Mouse (Mus musculus): Measurements from ENCODE around the gene Ftl1. TPM values are rescaled to one million over a fixed set of nuclear protein-coding genes. Genes with fewer than 3 reads are reported as not detected.

The Ftl1 gene
- polyA plus RNA-seq, 1 experiment from 2014 or later = 5,581 TPM

DNA sequence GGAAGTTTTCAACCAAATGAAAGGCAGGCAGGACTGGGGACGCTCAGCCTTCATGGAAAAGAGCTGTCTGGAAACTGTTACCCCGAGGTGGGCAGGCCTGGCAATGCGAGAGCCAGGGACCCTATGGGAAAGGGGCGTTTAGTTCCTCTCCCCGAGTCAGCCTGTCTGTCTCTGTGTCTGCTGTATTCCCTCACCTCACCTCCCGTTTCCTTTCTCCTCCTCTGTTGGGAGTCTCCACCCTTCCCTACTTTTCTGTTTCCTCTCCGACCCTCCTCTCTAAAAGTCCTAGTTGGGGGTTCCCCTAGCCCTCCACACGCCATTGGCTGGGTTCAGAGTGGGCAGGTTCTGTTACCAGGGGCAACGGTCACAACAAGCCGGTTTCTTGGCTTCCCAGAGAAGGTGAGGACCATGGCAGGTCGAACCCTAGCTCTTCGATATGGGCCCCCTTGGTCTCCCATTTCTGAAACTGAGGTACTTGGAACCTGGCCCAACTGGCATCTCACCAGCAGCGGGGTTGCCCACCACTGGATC is 41.7 kb downstream of the Ftl1 start:
- Histone ChIP-seq H3K36me3 (peaks cover 15% of the 10 kb centered on the region), H3K9me3 (no peaks in the 10 kb centered on the region), H3K4me1 (replicated peaks) (peaks cover 35% of the 10 kb centered on the region), H3K27ac (no peak overlapping the region), H3K27me3 (replicated peaks) (peaks cover 38% of the 10 kb centered on the region), H3K9ac (no peak overlapping the region), H3K4me2 (replicated peaks) (0 out of 2 replicates have a peak overlapping the region, but pooled peaks have one; percentile 24), H3K4me3 (replicated peaks) (no peak overlapping the region)
- 8% methylated on average over 13 of the region's 13 CpGs for WGBS
- no peak for ATAC-seq

GRCm38 (mm10) chr7:45415636-45416035 is 44.0 kb downstream of the Ftl1 start:
- Histone ChIP-seq H3K9me3 (no peaks in the 10 kb centered on the region), H3K4me1 (replicated peaks) (peaks cover 35% of the 10 kb centered on the region), H3K36me3 (no peaks in the 10 kb centered on the region), H3K9ac (no peak overlapping the region), H3K4me2 (replicated peaks) (peak overlapping the region; percentile 49), H3K27me3 (replicated peaks) (peaks cover 54% of the 10 kb centered on the region), H3K27ac (no peak overlapping the region), H3K4me3 (replicated peaks) (peak overlapping the region; percentile 22)
- WGBS = 23% methylated on average over 37 of the region's 37 CpGs
- ATAC-seq = no peak

DNA sequence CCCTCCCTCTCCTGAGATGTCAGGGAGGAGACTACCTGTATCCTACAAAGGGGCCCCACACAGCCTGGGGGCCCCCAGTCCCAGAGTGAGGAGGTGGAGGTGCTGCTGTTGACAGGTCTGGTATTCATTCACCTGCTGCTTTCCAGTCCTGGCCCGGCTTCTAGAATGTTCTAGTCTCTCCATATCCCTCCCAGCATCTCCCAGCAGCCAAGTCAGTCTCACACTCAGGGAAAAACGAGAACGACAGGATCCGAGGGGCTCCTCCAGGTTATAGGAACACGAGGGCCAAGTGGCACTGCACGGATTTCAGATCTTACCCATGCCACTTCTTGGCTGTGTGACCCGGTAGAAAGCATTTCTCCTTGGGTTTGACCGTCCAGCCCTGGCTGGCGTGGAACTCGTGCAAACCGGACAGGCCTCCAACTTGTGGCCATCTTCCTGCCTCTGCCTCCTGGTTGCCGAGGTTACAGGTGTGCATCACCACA is 44.9 kb downstream of the Ftl1 start:
- Histone ChIP-seq H3K27me3 (replicated peaks) (peaks cover 62% of the 10 kb centered on the region), H3K9ac (no peak overlapping the region), H3K4me3 (replicated peaks) (no peak overlapping the region), H3K36me3 (no peaks in the 10 kb centered on the region), H3K9me3 (no peaks in the 10 kb centered on the region), H3K4me2 (replicated peaks) (peak overlapping the region; percentile 97; the same call in 1 of the 2 replicates), H3K4me1 (replicated peaks) (peaks cover 30% of the 10 kb centered on the region), H3K27ac (no peak overlapping the region)
- ATAC-seq = no peak; the same call in 1 of the 2 replicates
- WGBS = 46% methylated on average over 12 of the region's 12 CpGs

- ATAC-seq = peak; percentile 40
- H3K4me3 ChIP-seq (replicated peaks) = peak overlapping the region; percentile 56
- H3K9ac ChIP-seq = peak overlapping the region; percentile 60
- H3K4me2 ChIP-seq (replicated peaks) = peak overlapping the region; percentile 97
- peaks cover 68% of the 10 kb centered on the region for H3K27me3 ChIP-seq (replicated peaks)
- H3K4me1 ChIP-seq (replicated peaks) = peaks cover 27% of the 10 kb centered on the region
- no peak overlapping the region for H3K27ac ChIP-seq
- H3K9me3 ChIP-seq = no peaks in the 10 kb centered on the region
- H3K36me3 ChIP-seq = no peaks in the 10 kb centered on the region
- WGBS = 2% methylated on average over 26 of the region's 27 CpGs
Measured at GRCm38 (mm10) chr7:45413864-45414739, 45.6 kb downstream of the Ftl1 start.

- Histone ChIP-seq H3K27me3 (replicated peaks) (peaks cover 73% of the 10 kb centered on the region), H3K4me2 (replicated peaks) (peak within 1 kb of the TSS; percentile 97), H3K27ac (0 out of 2 replicates have a peak within 1 kb of the TSS, but pooled peaks have one; percentile 19), H3K4me3 (replicated peaks) (peak within 1 kb of the TSS; percentile 56), H3K9ac (peak within 1 kb of the TSS; percentile 60), H3K4me1 (replicated peaks) (peaks cover 25% of the 10 kb centered on the region), H3K36me3 (no peaks in the 10 kb centered on the region), H3K9me3 (no peaks in the 10 kb centered on the region)
- peak; percentile 69 for ATAC-seq
- 2% methylated on average over 38 of the region's 45 CpGs for WGBS
Measured at GRCm38 (mm10) chr7:45413113-45413863, 46.4 kb downstream of the Ftl1 start, which contains the start of gene Ntf5. Gene Ntf5, plus strand, starts transcription at chr7:45413695.

DNA sequence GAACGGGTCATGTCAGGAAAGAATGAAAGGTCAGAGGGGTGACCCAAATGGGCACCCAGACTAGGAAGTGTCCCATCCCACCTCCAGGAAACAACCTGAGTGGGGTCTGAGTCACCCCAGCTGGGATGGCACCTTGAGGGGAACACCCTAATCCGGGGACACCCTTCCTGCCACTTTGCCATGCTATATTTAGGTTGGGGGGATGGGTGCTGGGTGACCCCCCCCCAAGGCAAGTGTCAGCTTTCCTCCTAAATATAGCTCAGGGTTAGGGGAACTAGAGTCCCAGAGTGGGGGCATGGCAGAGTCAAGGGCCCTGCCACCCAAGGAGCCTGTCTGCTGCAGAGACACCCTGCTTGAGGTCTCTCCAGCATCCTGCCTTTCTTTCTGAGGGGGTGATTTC is 47.3 kb downstream of the Ftl1 start:
- Histone ChIP-seq H3K27me3 (replicated peaks) (peaks cover 82% of the 10 kb centered on the region), H3K4me1 (replicated peaks) (peaks cover 25% of the 10 kb centered on the region), H3K27ac (no peak overlapping the region), H3K36me3 (no peaks in the 10 kb centered on the region), H3K4me3 (replicated peaks) (no peak overlapping the region), H3K9me3 (no peaks in the 10 kb centered on the region), H3K4me2 (replicated peaks) (no peak overlapping the region), H3K9ac (no peak overlapping the region)
- ATAC-seq = no peak
- 76% methylated on average over 2 of the region's 2 CpGs for WGBS

DNA sequence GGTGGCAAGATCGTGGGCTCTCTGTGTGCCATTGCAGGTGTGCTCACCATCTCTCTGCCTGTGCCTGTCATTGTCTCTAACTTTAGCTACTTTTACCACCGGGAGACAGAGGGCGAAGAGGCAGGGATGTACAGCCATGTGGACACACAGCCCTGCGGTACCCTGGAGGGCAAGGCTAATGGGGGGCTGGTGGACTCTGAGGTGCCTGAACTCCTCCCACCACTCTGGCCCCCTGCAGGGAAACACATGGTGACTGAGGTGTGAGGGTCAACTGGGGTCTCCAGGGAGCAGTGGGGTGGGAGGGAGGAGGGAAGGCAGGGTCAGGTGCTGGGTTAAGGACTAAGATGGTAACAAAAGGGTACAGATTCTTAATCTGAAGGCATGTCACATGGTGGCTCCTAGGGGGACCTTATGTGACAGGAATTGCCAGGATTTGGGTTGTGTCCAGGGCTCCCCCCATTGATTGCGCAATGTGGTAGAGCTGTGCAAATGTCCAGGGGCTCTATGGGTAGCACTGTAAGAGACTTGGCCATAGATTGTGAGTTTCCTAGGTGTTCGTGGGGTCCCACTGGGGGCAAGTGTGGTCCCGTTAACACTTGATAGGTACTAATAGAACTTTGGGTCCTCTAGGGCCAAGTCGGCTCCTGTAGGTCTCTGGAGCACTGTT is 50.1 kb downstream of the Ftl1 start:
- H3K4me2 ChIP-seq (replicated peaks) = no peak overlapping the region
- H3K36me3 ChIP-seq = no peaks in the 10 kb centered on the region
- no peak overlapping the region for H3K4me3 ChIP-seq (replicated peaks)
- no peak overlapping the region for H3K27ac ChIP-seq
- H3K9ac ChIP-seq = no peak overlapping the region
- ATAC-seq = no peak
- peaks cover 85% of the 10 kb centered on the region for H3K27me3 ChIP-seq (replicated peaks)
- peaks cover 21% of the 10 kb centered on the region for H3K4me1 ChIP-seq (replicated peaks)
- no peaks in the 10 kb centered on the region for H3K9me3 ChIP-seq
- 84% methylated on average over 8 of the region's 8 CpGs for WGBS

GRCm38 (mm10) chr7:45408949-45409348 is 50.7 kb downstream of the Ftl1 start:
- Histone ChIP-seq H3K27me3 (replicated peaks) (peaks cover 79% of the 10 kb centered on the region), H3K4me2 (replicated peaks) (no peak overlapping the region), H3K36me3 (no peaks in the 10 kb centered on the region), H3K9ac (no peak overlapping the region), H3K9me3 (no peaks in the 10 kb centered on the region), H3K4me1 (replicated peaks) (peaks cover 15% of the 10 kb centered on the region), H3K4me3 (replicated peaks) (no peak overlapping the region), H3K27ac (no peak overlapping the region)
- no peak for ATAC-seq
- WGBS = 84% methylated on average over 17 of the region's 17 CpGs

GRCm38 (mm10) chr7:45408351-45408750 is 51.3 kb downstream of the Ftl1 start:
- Histone ChIP-seq H3K27ac (no peak overlapping the region), H3K36me3 (no peaks in the 10 kb centered on the region), H3K9ac (no peak overlapping the region), H3K4me2 (replicated peaks) (no peak overlapping the region), H3K9me3 (no peaks in the 10 kb centered on the region), H3K4me3 (replicated peaks) (no peak overlapping the region), H3K4me1 (replicated peaks) (peaks cover 9% of the 10 kb centered on the region), H3K27me3 (replicated peaks) (peaks cover 73% of the 10 kb centered on the region)
- no peak for ATAC-seq
- WGBS = 69% methylated on average over 7 of the region's 7 CpGs
